Mouse (Mus musculus) hindbrain, embryonic 12.5 days (tissue): ENCODE data around the gene Phgdh. TPM values are rescaled to one million over a fixed set of nuclear protein-coding genes. Genes with fewer than 3 reads are reported as not detected.
A peak's percentile ranks its signal among the peaks of the same experiment; 100 is the strongest.

Experiments used
- ATAC-seq: fragments of 200-750 bp; cut with Nextera tagmentation; 2 replicates; pipeline ENCODE4 v1.8.0; 2017; ENCODE audit warnings: moderate TSS enrichment; ENCODE audit not compliant: low FRiP score
- H3K27ac ChIP-seq: fragments of 300-500 bp; sonication (generic); 2 replicates; pipeline ENCODE4 v1.5.1; 2016; ENCODE audit warnings: mild to moderate bottlenecking
- H3K27me3 ChIP-seq: fragments of 300-500 bp; sonication (generic); 2 replicates; pipeline ENCODE4 v1.6.1; 2016; ENCODE audit warnings: mild to moderate bottlenecking
- H3K36me3 ChIP-seq: fragments of 300-500 bp; sonication (generic); 2 replicates; pipeline ENCODE4 v1.6.1; 2016; ENCODE audit warnings: mild to moderate bottlenecking
- H3K4me1 ChIP-seq: fragments of 300-500 bp; sonication (generic); 2 replicates; pipeline ENCODE4 v1.6.1; 2016
- H3K4me2 ChIP-seq: fragments of 300-500 bp; sonication (generic); replicated peaks from 2 replicates; pipeline ENCODE4 v1.6.1; 2016; ENCODE audit warnings: mild to moderate bottlenecking
- H3K4me3 ChIP-seq: fragments of 300-500 bp; sonication (generic); 2 replicates; pipeline ENCODE4 v1.5.1; 2016; ENCODE audit warnings: mild to moderate bottlenecking
- H3K9ac ChIP-seq: fragments of 300-500 bp; sonication (generic); 2 replicates; pipeline ENCODE4 v1.6.1; 2016; ENCODE audit warnings: mild to moderate bottlenecking, moderate library complexity
- H3K9me3 ChIP-seq: fragments of 300-500 bp; sonication (generic); replicated peaks from 2 replicates; pipeline ENCODE4 v1.6.1; 2016; ENCODE audit warnings: mild to moderate bottlenecking
- WGBS: fragments of 180-500 bp; shearing (Covaris S2); methylation state at CpG from one replicate; pipeline ENCODE4 v1.1.7; 2016; 5-methylcytosine and 5-hydroxymethylcytosine counted together
- polyA plus RNA-seq: library from polyadenylated mRNA; unstranded; fragments of >200 nt; fragmentation: Nextera tagmentation; extraction: Ambion mirVana; gene quantifications from 2 replicates; pipeline ENCODE4 v1.2.1, GENCODE M21; 2016

Phgdh gene
- polyA plus RNA-seq, 1 experiment from 2014 or later: 240 TPM

GRCm38 (mm10) chr3:98313294-98314155 lies 26.3 kb downstream of the Phgdh start:
- Histone ChIP-seq H3K27ac (no peak overlapping the region), H3K4me2 (no peak overlapping the region), H3K4me1 (peaks cover 14% of the 10 kb centered on the region), H3K9me3 (no peaks in the 10 kb centered on the region), H3K36me3 (0 out of 2 replicates have a peak, but pooled peaks cover 3% of the 10 kb centered on the region), H3K9ac (no peak overlapping the region), H3K27me3 (no peaks in the 10 kb centered on the region), H3K4me3 (no peak overlapping the region)
- ATAC-seq: peak; percentile 31; the same call in 1 of the 2 replicates
- WGBS: 82% methylated on average over 9 of the region's 9 CpGs

GRCm38 (mm10) chr3:98312867-98313266 lies 26.9 kb downstream of the Phgdh start:
- Histone ChIP-seq H3K36me3 (0 out of 2 replicates have a peak, but pooled peaks cover 3% of the 10 kb centered on the region), H3K27me3 (no peaks in the 10 kb centered on the region), H3K4me3 (no peak overlapping the region), H3K4me2 (no peak overlapping the region), H3K27ac (no peak overlapping the region), H3K9ac (no peak overlapping the region), H3K4me1 (peaks cover 8% of the 10 kb centered on the region), H3K9me3 (no peaks in the 10 kb centered on the region)
- peak; percentile 57 for ATAC-seq
- whole genome bisulfite sequencing: 42% methylated on average over 7 of the region's 7 CpGs

GRCm38 (mm10) chr3:98310456-98310855 lies 29.3 kb downstream of the Phgdh start:
- no peaks in the 10 kb centered on the region for H3K27me3 ChIP-seq
- H3K27ac ChIP-seq: no peak overlapping the region
- WGBS: 83% methylated on average over 1 of the region's 1 CpGs
- H3K36me3 ChIP-seq: 0 out of 2 replicates have a peak, but pooled peaks cover 3% of the 10 kb centered on the region
- H3K4me2 ChIP-seq: no peak overlapping the region
- H3K4me3 ChIP-seq: no peak overlapping the region
- no peaks in the 10 kb centered on the region for H3K9me3 ChIP-seq
- no peaks in the 10 kb centered on the region for H3K4me1 ChIP-seq
- no peak overlapping the region for H3K9ac ChIP-seq
- no peak for ATAC-seq

GRCm38 (mm10) chr3:98308606-98309005 lies 31.2 kb downstream of the Phgdh start:
- H3K4me3 ChIP-seq: no peak overlapping the region
- no peaks in the 10 kb centered on the region for H3K36me3 ChIP-seq
- H3K4me1 ChIP-seq: no peaks in the 10 kb centered on the region
- no peak overlapping the region for H3K4me2 ChIP-seq
- H3K27me3 ChIP-seq: no peaks in the 10 kb centered on the region
- WGBS: 74% methylated on average over 6 of the region's 6 CpGs
- H3K9ac ChIP-seq: no peak overlapping the region
- no peak for ATAC-seq
- H3K9me3 ChIP-seq: no peaks in the 10 kb centered on the region
- no peak overlapping the region for H3K27ac ChIP-seq

GRCm38 (mm10) chr3:98301761-98302160 lies 38.0 kb downstream of the Phgdh start:
- 93% methylated on average over 3 of the region's 3 CpGs for WGBS
- H3K9ac ChIP-seq: no peak overlapping the region

GRCm38 (mm10) chr3:98300266-98300665 lies 39.5 kb downstream of the Phgdh start:
- Histone ChIP-seq H3K4me3 (no peak overlapping the region), H3K4me2 (no peak overlapping the region), H3K27me3 (no peaks in the 10 kb centered on the region), H3K4me1 (no peaks in the 10 kb centered on the region), H3K27ac (no peak overlapping the region), H3K9me3 (no peaks in the 10 kb centered on the region), H3K9ac (no peak overlapping the region), H3K36me3 (no peaks in the 10 kb centered on the region)
- no peak for ATAC-seq
- WGBS: 89% methylated on average over 4 of the region's 4 CpGs

More at GRCm38 (mm10) chr3:98301761-98302160, 38.0 kb downstream of the Phgdh start:
- Histone ChIP-seq H3K4me1 (no peaks in the 10 kb centered on the region), H3K9me3 (no peaks in the 10 kb centered on the region), H3K36me3 (no peaks in the 10 kb centered on the region), H3K4me3 (no peak overlapping the region), H3K27me3 (no peaks in the 10 kb centered on the region), H3K27ac (no peak overlapping the region), H3K4me2 (no peak overlapping the region)
- ATAC-seq: no peak

GRCm38 (mm10) chr3:98299391-98300100 lies 40.2 kb downstream of the Phgdh start:
- H3K27ac ChIP-seq: no peak overlapping the region
- WGBS: 81% methylated on average over 1 of the region's 1 CpGs
- H3K4me2 ChIP-seq: no peak overlapping the region
- H3K9ac ChIP-seq: no peak overlapping the region
- no peaks in the 10 kb centered on the region for H3K4me1 ChIP-seq
- no peaks in the 10 kb centered on the region for H3K27me3 ChIP-seq
- H3K9me3 ChIP-seq: no peaks in the 10 kb centered on the region
- H3K4me3 ChIP-seq: no peak overlapping the region
- no peaks in the 10 kb centered on the region for H3K36me3 ChIP-seq
- no peak for ATAC-seq

- WGBS: 69% methylated on average over 10 of the region's 10 CpGs
- no peak overlapping the region for H3K4me3 ChIP-seq
- H3K27ac ChIP-seq: no peak overlapping the region
- H3K9me3 ChIP-seq: no peaks in the 10 kb centered on the region
- no peak overlapping the region for H3K9ac ChIP-seq
- no peaks in the 10 kb centered on the region for H3K36me3 ChIP-seq
- no peak for ATAC-seq
- H3K4me2 ChIP-seq: no peak overlapping the region
- no peaks in the 10 kb centered on the region for H3K27me3 ChIP-seq
- no peaks in the 10 kb centered on the region for H3K4me1 ChIP-seq
Measured at GRCm38 (mm10) chr3:98295965-98296364, 43.8 kb downstream of the Phgdh start.

GRCm38 (mm10) chr3:98291044-98291443 lies 48.7 kb downstream of the Phgdh start:
- no peak overlapping the region for H3K4me2 ChIP-seq
- WGBS: 89% methylated on average over 9 of the region's 9 CpGs
- no peaks in the 10 kb centered on the region; the same call in 1 of the 2 replicates for H3K9me3 ChIP-seq
- H3K9ac ChIP-seq: no peak overlapping the region
- H3K27me3 ChIP-seq: no peaks in the 10 kb centered on the region
- no peaks in the 10 kb centered on the region for H3K36me3 ChIP-seq
- H3K4me1 ChIP-seq: no peaks in the 10 kb centered on the region
- H3K27ac ChIP-seq: no peak overlapping the region
- no peak overlapping the region for H3K4me3 ChIP-seq
- no peak for ATAC-seq

GRCm38 (mm10) chr3:98283205-98283604 lies 56.6 kb downstream of the Phgdh start:
- WGBS: 85% methylated on average over 5 of the region's 5 CpGs
- no peaks in the 10 kb centered on the region for H3K27me3 ChIP-seq
- no peaks in the 10 kb centered on the region; the same call in 1 of the 2 replicates for H3K9me3 ChIP-seq
- no peak overlapping the region for H3K9ac ChIP-seq
- no peak for ATAC-seq
- H3K27ac ChIP-seq: no peak overlapping the region
- H3K4me3 ChIP-seq: no peak overlapping the region
- H3K4me2 ChIP-seq: no peak overlapping the region
- H3K36me3 ChIP-seq: no peaks in the 10 kb centered on the region
- H3K4me1 ChIP-seq: 0 out of 2 replicates have a peak, but pooled peaks cover 3% of the 10 kb centered on the region

GRCm38 (mm10) chr3:98282422-98282821 lies 57.4 kb downstream of the Phgdh start:
- WGBS: 92% methylated on average over 8 of the region's 8 CpGs
- no peaks in the 10 kb centered on the region for H3K36me3 ChIP-seq

GRCm38 (mm10) chr3:98280933-98281678 lies 58.7 kb downstream of the Phgdh start:
- no peaks in the 10 kb centered on the region for H3K9me3 ChIP-seq
- H3K27ac ChIP-seq: no peak overlapping the region
- ATAC-seq: peak; percentile 71
- H3K4me3 ChIP-seq: no peak overlapping the region
- H3K36me3 ChIP-seq: no peaks in the 10 kb centered on the region
- no peak overlapping the region for H3K4me2 ChIP-seq
- H3K4me1 ChIP-seq: 0 out of 2 replicates have a peak, but pooled peaks cover 3% of the 10 kb centered on the region
- 42% methylated on average over 12 of the region's 12 CpGs for WGBS
- H3K9ac ChIP-seq: no peak overlapping the region
- H3K27me3 ChIP-seq: no peaks in the 10 kb centered on the region

More at GRCm38 (mm10) chr3:98282422-98282821, 57.4 kb downstream of the Phgdh start:
- no peaks in the 10 kb centered on the region for H3K27me3 ChIP-seq
- no peak for ATAC-seq
- no peak overlapping the region for H3K4me2 ChIP-seq
- H3K27ac ChIP-seq: no peak overlapping the region
- H3K9ac ChIP-seq: no peak overlapping the region
- no peak overlapping the region for H3K4me3 ChIP-seq
- no peaks in the 10 kb centered on the region; the same call in 1 of the 2 replicates for H3K9me3 ChIP-seq
- H3K4me1 ChIP-seq: 0 out of 2 replicates have a peak, but pooled peaks cover 3% of the 10 kb centered on the region
